Mouse (Mus musculus) adrenal gland, postnatal 14 days (tissue): ENCODE results near the gene Zbp1. TPM values are rescaled to one million over a fixed set of nuclear protein-coding genes. Genes with fewer than 3 reads are reported as not detected.

ENCODE experiments used
- total RNA-seq: library from RNA; stranded (reverse); gene quantifications from 2 replicates; pipeline ENCODE4 v1.2.3, GENCODE M21; 2021

Zbp1 gene
- total RNA-seq, 1 experiment from 2014 or later, result 2.6 TPM

Other genes starting within 250 kb of the Zbp1 start
- gene Spo11, start 241.2 kb downstream of the Zbp1 start, total RNA-seq, result not detected in 2 replicates
- 55.3 and 65.0 TPM in 2 replicates for gene Rae1, start 218.8 kb downstream of the Zbp1 start, total RNA-seq
- 31.6 and 36.2 TPM in 2 replicates for gene Rbm38, start 198.4 kb downstream of the Zbp1 start, total RNA-seq
- 0.15 TPM in 2 replicates for gene Ctcfl, start 99.4 kb downstream of the Zbp1 start, total RNA-seq
- gene Pck1, start 65.9 kb downstream of the Zbp1 start, total RNA-seq, result 1,355 and 1,486 TPM in 2 replicates
- gene Pmepa1, start 57.6 kb upstream of the Zbp1 start, total RNA-seq, result 58.4 and 117 TPM in 2 replicates